Mouse (Mus musculus) liver, embryonic 14.5 days (tissue): ENCODE measurements around the gene Tekt3.

ENCODE experiments used
- CTCF ChIP-seq: IDR thresholded peaks from 2 replicates; pipeline ENCODE4 v1.5.1; 2016; ENCODE audit warnings: antibody characterized with exemption, low read depth, control low read depth
- EP300 ChIP-seq: IDR thresholded peaks from 2 replicates; pipeline ENCODE4 v1.6.1; 2016; ENCODE audit warnings: antibody characterized with exemption, low read depth

DNA sequence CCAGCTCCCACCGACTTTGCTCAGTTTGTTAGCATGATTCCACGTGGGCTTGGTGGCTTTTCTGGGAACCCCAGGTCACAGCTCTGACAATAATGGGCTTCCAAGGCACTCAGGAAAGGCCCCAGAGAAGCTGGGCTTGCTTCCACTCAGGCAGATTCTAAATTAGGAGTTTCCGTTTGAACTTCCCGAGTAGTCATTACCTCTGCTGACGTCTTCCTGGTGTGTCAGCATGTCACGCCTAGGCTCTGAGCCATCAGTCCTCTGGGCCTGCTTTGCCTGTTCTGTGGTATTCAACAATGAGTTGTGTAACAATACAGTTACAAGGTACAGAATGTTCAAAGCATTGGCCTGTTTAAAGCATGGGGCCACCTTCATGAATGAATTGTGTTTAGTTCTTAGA is 74.8 kb downstream of the Tekt3 start:
- no peak for TF ChIP-seq EP300
- TF ChIP-seq CTCF: no peak
